Mouse (Mus musculus) liver, adult 2 months (tissue): ENCODE results near the gene Slc25a44. TPM values are rescaled to one million over a fixed set of nuclear protein-coding genes. Genes with fewer than 3 reads are reported as not detected.

Experiments used
- DNase-seq: peaks from one replicate; pipeline ENCODE4 v3.0.0-alpha.2; 2011; ENCODE audit warnings: low read depth, low spot score; ENCODE audit errors: extremely low read depth
- H3K27ac ChIP-seq: fragments of 200-500 bp; replicated peaks from 2 replicates; pipeline ENCODE4 v1.5.1; 2012; ENCODE audit warnings: low read depth, mild to moderate bottlenecking, control low read depth, inconsistent platforms, low read length; ENCODE audit not compliant: insufficient read depth
- H3K27me3 ChIP-seq: fragments of 200-500 bp; 2 replicates; pipeline ENCODE4 v1.6.1; 2012; ENCODE audit warnings: mild to moderate bottlenecking, moderate library complexity, low read length, inconsistent platforms; ENCODE audit not compliant: control insufficient read depth, insufficient read depth
- H3K36me3 ChIP-seq: fragments of 200-500 bp; 2 replicates; pipeline ENCODE4 v1.6.1; 2012; ENCODE audit warnings: low read length, inconsistent platforms; ENCODE audit not compliant: control insufficient read depth, insufficient read depth
- H3K4me1 ChIP-seq: fragments of 200-500 bp; 2 replicates; pipeline ENCODE4 v1.6.1; 2011; ENCODE audit warnings: low read length; ENCODE audit not compliant: control insufficient read depth, insufficient read depth
- H3K4me3 ChIP-seq: fragments of 200-500 bp; 2 replicates; pipeline ENCODE4 v1.5.1; 2011; ENCODE audit warnings: low read depth, mild to moderate bottlenecking, control low read depth, low read length, moderate library complexity; ENCODE audit not compliant: insufficient read depth
- H3K79me2 ChIP-seq: fragments of 200-500 bp; 2 replicates; pipeline ENCODE4 v1.6.1; 2012; ENCODE audit warnings: inconsistent platforms, mild to moderate bottlenecking, low read length, moderate library complexity; ENCODE audit not compliant: control insufficient read depth, insufficient read depth
- H3K9ac ChIP-seq: fragments of 200-500 bp; 2 replicates; pipeline ENCODE4 v1.6.1; 2012; ENCODE audit warnings: low read depth, mild to moderate bottlenecking, control low read depth, inconsistent platforms, low read length
- CTCF ChIP-seq: fragments of 200-500 bp; IDR thresholded peaks from 2 replicates; pipeline ENCODE4 v1.5.1; 2011; ENCODE audit warnings: low read depth, low read length, control low read depth
- POLR2A ChIP-seq: fragments of 200-500 bp; IDR thresholded peaks from 2 replicates; pipeline ENCODE4 v1.6.1; 2011; ENCODE audit warnings: low read length, control low read depth; ENCODE audit not compliant: insufficient read depth; ENCODE audit errors: extremely low read depth
- WGBS: fragments of 180-500 bp; shearing (Covaris S2); methylation state at CpG from one replicate; pipeline ENCODE4 v1.1.7; 2018; 5-methylcytosine and 5-hydroxymethylcytosine counted together
- polyA plus RNA-seq: library from polyadenylated mRNA; depleted of rRNA; stranded (reverse); fragments of >200 nt; gene quantifications from 2 replicates; pipeline ENCODE4 v1.2.3, GENCODE M21; 2012
- total RNA-seq: library from RNA; depleted of rRNA; stranded (reverse); fragments of >200 nt; gene quantifications from 2 replicates; pipeline ENCODE4 v1.2.3, GENCODE M21; 2014

Slc25a44 gene
- total and polyA plus RNA-seq, 2 experiments, result 28.1 to 57.0 TPM

DNA sequence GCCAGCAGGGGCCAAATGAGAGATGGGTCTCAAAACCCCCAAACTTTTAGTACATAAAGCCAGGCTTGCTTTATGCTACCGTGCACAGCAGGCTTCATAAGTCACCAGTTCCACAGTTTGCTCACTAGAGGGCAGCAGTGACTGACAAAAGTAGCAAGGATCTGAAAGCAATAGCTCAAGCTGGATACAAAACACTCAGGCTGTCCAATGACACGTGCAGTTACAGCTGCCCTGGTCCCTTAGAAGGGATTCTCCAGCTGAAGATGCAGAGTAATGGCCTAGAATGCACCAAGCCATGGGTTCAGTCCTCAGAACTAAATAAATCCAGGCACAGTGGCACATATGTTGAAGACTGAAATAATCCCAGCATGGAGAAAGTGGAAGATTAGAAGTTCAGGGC lies 17.8 kb downstream of the Slc25a44 start:
- no peak overlapping the region for H3K9ac ChIP-seq
- peak; percentile 61 for TF ChIP-seq CTCF
- TF ChIP-seq POLR2A, result no peak
- DNase-seq, result peak; percentile 83

DNA sequence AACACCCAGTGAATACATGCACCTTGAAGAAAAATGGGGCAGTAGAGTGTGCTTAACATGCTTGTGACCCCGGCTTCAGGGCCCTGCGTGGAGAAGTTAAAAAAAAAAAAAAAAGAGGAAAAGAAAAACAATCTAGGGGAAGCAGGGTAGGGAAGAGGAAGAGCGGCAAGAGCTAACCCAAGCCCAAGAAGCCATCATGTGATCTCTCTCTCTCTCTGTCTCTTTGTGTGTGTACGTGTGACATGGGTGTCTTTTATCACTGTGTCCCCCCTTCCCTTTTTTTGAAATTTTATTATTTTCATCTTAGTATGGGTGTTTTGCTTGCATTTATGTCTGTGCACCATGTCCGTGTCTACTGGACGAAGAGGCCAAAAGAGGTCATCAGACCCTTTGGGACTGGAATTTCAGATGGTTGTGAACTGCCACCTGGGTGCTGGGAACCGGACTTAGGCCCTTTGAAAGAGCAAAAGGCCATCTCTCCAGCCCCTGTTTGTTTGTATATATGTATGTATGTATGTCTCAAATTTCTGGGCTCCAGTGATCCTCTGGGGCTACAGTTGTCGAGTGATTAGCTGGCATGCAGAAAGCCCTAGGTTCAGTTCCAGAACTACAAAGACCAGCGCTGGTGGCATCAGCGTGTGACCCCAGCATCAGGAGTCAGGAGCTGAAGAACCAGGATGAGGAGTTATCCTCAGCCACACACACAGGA lies 21.3 kb downstream of the Slc25a44 start:
- no peak overlapping the region for H3K27ac ChIP-seq
- H3K9ac ChIP-seq, result no peak overlapping the region
- peaks cover 7% of the 10 kb centered on the region for H3K4me1 ChIP-seq
- DNase-seq, result no peak
- 92% methylated on average over 10 of the region's 10 CpGs for WGBS
- H3K79me2 ChIP-seq, result peaks cover 4% of the 10 kb centered on the region; the same call in 1 of the 2 replicates
- peaks cover 2% of the 10 kb centered on the region; the same call in 1 of the 2 replicates for H3K36me3 ChIP-seq
- H3K4me3 ChIP-seq, result no peak overlapping the region
- H3K27me3 ChIP-seq, result no peaks in the 10 kb centered on the region
- TF ChIP-seq CTCF, result no peak

More for the DNA sequence above, 17.8 kb downstream of the Slc25a44 start:
- H3K27me3 ChIP-seq, result no peaks in the 10 kb centered on the region
- WGBS, result 1% methylated on average over 2 of the region's 2 CpGs
- peaks cover 2% of the 10 kb centered on the region; the same call in 1 of the 2 replicates for H3K36me3 ChIP-seq
- H3K4me1 ChIP-seq, result peaks cover 24% of the 10 kb centered on the region
- no peak overlapping the region for H3K4me3 ChIP-seq
- no peak overlapping the region for H3K27ac ChIP-seq
- peaks cover 4% of the 10 kb centered on the region; the same call in 1 of the 2 replicates for H3K79me2 ChIP-seq

DNA sequence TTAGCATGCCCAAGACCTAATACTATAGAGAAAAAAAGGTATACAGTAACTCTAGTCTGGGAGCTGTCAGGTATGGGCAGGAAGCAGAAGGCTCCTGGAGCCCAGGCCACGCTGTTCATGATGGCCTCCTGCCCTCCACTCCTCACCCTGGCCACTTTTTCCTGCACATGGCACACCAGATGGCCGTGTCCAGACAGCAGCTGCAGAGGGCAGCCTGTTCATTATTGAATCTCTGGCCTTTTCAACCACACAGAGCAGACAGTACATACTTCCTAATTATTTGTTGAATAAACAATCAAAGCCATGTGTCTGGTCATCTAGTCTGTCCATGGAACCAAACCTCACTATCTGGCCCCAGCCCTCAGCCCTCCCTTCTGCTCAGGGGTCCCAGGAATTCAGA lies 26.3 kb downstream of the Slc25a44 start:
- WGBS, result 85% methylated on average over 2 of the region's 2 CpGs

DNA sequence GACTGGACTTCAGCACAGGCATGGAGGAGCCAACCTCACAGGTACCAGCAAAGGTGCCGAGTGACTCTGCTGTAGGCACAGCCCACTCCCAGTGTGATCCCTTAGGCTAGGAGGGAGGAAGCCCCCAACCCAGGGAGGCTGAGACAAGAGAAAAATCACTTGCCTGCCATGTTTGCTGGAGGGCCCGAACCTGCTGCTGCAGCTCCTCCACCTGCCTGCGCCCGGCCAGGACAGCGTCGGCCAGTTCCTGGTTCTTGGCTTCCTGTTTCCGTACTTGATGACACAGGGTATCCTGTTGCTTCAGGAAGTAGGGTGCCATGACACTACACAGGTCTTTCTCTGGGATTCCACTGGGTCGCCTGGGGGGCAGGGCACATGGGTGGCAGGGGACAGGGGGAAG lies 29.2 kb downstream of the Slc25a44 start:
- no peaks in the 10 kb centered on the region for H3K4me1 ChIP-seq
- H3K36me3 ChIP-seq, result no peaks in the 10 kb centered on the region
- H3K27ac ChIP-seq, result no peak overlapping the region
- H3K27me3 ChIP-seq, result no peaks in the 10 kb centered on the region
- WGBS, result 92% methylated on average over 8 of the region's 8 CpGs
- no peaks in the 10 kb centered on the region; the same call in 1 of the 2 replicates for H3K79me2 ChIP-seq
- TF ChIP-seq POLR2A (no peak), CTCF (no peak)
- no peak overlapping the region for H3K4me3 ChIP-seq
- H3K9ac ChIP-seq, result no peak overlapping the region
- DNase-seq, result no peak

More for the DNA sequence above, 26.3 kb downstream of the Slc25a44 start:
- Histone ChIP-seq H3K27ac (no peak overlapping the region), H3K27me3 (no peaks in the 10 kb centered on the region), H3K4me3 (no peak overlapping the region), H3K4me1 (no peaks in the 10 kb centered on the region), H3K9ac (no peak overlapping the region), H3K79me2 (no peaks in the 10 kb centered on the region; the same call in 1 of the 2 replicates), H3K36me3 (no peaks in the 10 kb centered on the region; the same call in 1 of the 2 replicates)
- DNase-seq, result no peak
- TF ChIP-seq POLR2A (no peak), CTCF (no peak)

DNA sequence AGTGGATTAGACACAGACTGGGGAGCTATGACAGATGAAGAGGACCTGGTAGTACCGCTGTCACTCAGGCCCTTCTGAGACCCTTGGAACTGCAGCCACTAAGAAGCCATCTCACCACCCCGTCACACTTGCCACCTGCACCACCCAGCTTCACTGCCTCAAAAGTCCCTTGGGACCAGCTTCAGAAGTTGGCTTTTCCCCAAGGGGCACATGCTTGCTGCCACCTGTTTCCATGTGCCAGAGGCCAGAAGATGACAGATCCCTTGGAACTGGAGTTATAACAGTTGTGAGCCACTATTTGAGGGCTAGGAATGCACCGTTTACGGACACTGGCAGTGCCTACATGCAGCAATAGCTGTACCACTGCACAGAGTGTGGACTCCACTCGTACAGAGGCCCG lies 29.7 kb downstream of the Slc25a44 start:
- no peak for DNase-seq
- Histone ChIP-seq H3K9ac (no peak overlapping the region), H3K79me2 (no peaks in the 10 kb centered on the region), H3K4me3 (no peak overlapping the region), H3K36me3 (no peaks in the 10 kb centered on the region), H3K27ac (no peak overlapping the region), H3K27me3 (no peaks in the 10 kb centered on the region), H3K4me1 (no peaks in the 10 kb centered on the region)
- TF ChIP-seq CTCF (no peak), POLR2A (no peak)
- WGBS, result 96% methylated on average over 6 of the region's 6 CpGs

DNA sequence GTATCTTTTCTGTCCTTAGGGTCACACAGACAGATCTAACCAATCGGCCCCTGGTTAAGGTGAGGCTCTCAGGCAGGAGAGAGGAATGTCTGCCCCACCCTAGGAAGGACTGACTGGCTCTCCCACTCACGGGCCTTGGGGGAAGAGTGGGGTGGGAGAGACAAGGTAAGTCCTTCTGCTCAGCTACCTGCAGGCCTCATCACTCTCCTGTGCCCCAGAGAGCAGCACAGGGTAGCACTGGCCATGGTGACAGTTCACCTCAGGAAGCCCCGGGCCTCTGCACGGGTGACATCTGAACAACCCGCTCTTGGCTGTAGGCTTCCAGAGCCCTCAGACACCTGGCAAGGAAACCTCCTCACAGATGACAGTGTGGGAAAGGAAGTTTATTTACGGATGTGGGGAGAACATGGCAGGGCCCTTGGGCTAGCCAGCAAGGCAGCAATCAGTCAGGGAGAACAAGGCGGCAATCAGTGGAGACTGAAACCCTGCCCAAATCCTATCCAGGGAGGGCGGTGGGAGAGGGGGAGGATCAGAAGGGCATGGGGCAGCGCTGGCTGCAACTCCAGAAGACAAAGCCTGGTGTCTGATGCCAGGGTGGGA lies 31.1 kb downstream of the Slc25a44 start:
- 96% methylated on average over 9 of the region's 9 CpGs for WGBS
- Histone ChIP-seq H3K79me2 (no peaks in the 10 kb centered on the region), H3K4me1 (no peaks in the 10 kb centered on the region), H3K36me3 (no peaks in the 10 kb centered on the region), H3K9ac (no peak overlapping the region), H3K27me3 (no peaks in the 10 kb centered on the region), H3K4me3 (no peak overlapping the region), H3K27ac (no peak overlapping the region)
- DNase-seq, result no peak
- TF ChIP-seq CTCF (no peak), POLR2A (no peak)
